Mouse (Mus musculus) activated CD4-positive, CD25-positive, alpha-beta regulatory T cell, adult 4 months (primary cell): ENCODE data around the gene Zfyve28. TPM values are rescaled to one million over a fixed set of nuclear protein-coding genes. Genes with fewer than 3 reads are reported as not detected.

Source experiments
- ATAC-seq: one replicate; pipeline ENCODE4 v1.8.0; 2017
- polyA plus RNA-seq, 2 experiments: library from polyadenylated mRNA; unstranded; fragments of 100-300 nt; shearing (Covaris generic); gene quantifications; one replicate each; pipeline ENCODE4 v1.2.1; 2017

Gene Zfyve28
- polyA plus RNA-seq, 2 experiments from 2014 or later: 3.4 TPM

GRCm38 (mm10) chr5:34175403-34175694 lies 112.9 kb downstream of the Zfyve28 start:
- no peak for ATAC-seq

GRCm38 (mm10) chr5:34174550-34175402 lies 113.5 kb downstream of the Zfyve28 start:
- ATAC-seq: no peak

- ATAC-seq: no peak
These were observed 114.2 kb downstream of the Zfyve28 start for GRCm38 (mm10) chr5:34174021-34174420.

- ATAC-seq: no peak
These were observed 117.5 kb downstream of the Zfyve28 start for GRCm38 (mm10) chr5:34170726-34171125.

DNA sequence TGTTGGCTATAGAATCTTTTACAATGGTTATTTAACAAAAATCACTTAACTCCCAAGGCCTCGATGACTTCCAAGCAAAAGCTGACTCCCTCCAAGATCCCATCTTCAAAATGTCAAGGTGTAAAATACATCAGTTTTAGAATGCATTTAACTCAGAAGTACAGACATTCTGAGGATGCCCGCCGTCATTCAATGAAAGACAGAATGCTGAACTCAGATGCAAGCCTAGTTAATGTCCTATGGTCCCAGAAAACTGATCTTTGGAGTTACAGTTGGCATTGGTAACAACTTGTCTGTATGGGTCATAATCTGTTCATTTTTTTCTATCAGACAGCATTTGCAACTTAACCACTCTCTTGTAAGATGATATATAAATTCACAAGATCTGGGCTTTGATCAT lies 118.3 kb downstream of the Zfyve28 start:
- no peak for ATAC-seq

- peak; percentile 90 for ATAC-seq
These were observed 119.0 kb downstream of the Zfyve28 start, which contains the start of the genes Poln and Haus3 for GRCm38 (mm10) chr5:34168950-34169891. Gene Poln (minus strand): TSS chr5:34169448. Gene Haus3 (minus strand): TSS chr5:34169527.

GRCm38 (mm10) chr5:34167857-34168256 lies 120.4 kb downstream of the Zfyve28 start:
- no peak for ATAC-seq

- no peak for ATAC-seq
These were observed 122.5 kb downstream of the Zfyve28 start for GRCm38 (mm10) chr5:34165793-34166192.

GRCm38 (mm10) chr5:34148476-34148875 lies 139.8 kb downstream of the Zfyve28 start:
- no peak for ATAC-seq

DNA sequence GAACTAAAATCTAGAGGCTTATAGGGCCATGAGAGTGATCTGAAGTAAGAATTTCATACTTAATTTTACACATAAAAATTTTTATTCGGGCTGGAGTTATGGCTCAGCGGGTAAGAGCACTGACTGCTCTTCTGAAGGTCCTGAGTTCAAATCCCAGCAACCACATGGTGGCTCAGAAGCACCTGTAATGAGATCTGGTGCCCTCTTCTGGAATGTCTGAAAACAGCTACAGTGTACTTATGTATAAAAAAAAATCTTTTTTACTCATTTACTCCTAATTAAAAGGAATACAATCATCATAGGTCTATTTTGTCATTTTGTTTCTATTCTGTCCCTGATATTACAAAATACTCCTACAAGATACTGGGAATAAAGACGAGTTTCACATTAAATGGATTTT lies 140.7 kb downstream of the Zfyve28 start:
- no peak for ATAC-seq

Other genes starting within 250 kb of the Zfyve28 start
- under 1 TPM; 0.28 to 0.94 TPM for gene Poln, start 119.0 kb downstream of the Zfyve28 start, polyA plus RNA-seq
- 10 to 100 TPM; 76.9 to 90.0 TPM for gene Haus3, start 118.9 kb downstream of the Zfyve28 start, polyA plus RNA-seq
- 100 to 1,000 TPM; 112 to 135 TPM for gene Mxd4, start 100.7 kb downstream of the Zfyve28 start, polyA plus RNA-seq
- not detected for gene Cfap99, start 151 bp upstream of the Zfyve28 start, polyA plus RNA-seq
- gene Rnf4, start 47.8 kb upstream of the Zfyve28 start, polyA plus RNA-seq: 100 to 1,000 TPM; 108 TPM
- 10 to 100 TPM; 12.5 to 13.3 TPM for gene Fam193a, start 81.5 kb upstream of the Zfyve28 start, polyA plus RNA-seq
- 10 to 100 TPM; 23.4 to 24.8 TPM for gene Tnip2, start 225.5 kb upstream of the Zfyve28 start, polyA plus RNA-seq
- 1 to 10 TPM; 4.0 to 9.6 TPM for gene Sh3bp2, start 237.4 kb upstream of the Zfyve28 start, polyA plus RNA-seq